Mouse (Mus musculus) neural tube, embryonic 13.5 days (tissue): Measurements from ENCODE around the gene Ggn. TPM values are rescaled to one million over a fixed set of nuclear protein-coding genes. Genes with fewer than 3 reads are reported as not detected.
"Not testable (repeated sequence)": the region's sequence is repeated elsewhere in the genome, so short reads cannot be mapped to it uniquely, and the experiment has no call there.

Source experiments
- ATAC-seq: fragments of 200-750 bp; cut with Nextera tagmentation; 2 replicates; pipeline ENCODE4 v1.8.0; 2017; ENCODE audit warnings: low read depth, mild to moderate bottlenecking, moderate TSS enrichment, moderate library complexity
- H3K27ac ChIP-seq: fragments of 300-500 bp; sonication (generic); replicated peaks from 2 replicates; pipeline ENCODE4 v1.5.1; 2015; ENCODE audit warnings: moderate library complexity, mild to moderate bottlenecking, inconsistent platforms
- H3K27me3 ChIP-seq: fragments of 300-500 bp; sonication (generic); 2 replicates; pipeline ENCODE4 v1.6.1; 2015; ENCODE audit warnings: mild to moderate bottlenecking, inconsistent platforms
- H3K36me3 ChIP-seq: fragments of 300-500 bp; sonication (generic); 2 replicates; pipeline ENCODE4 v1.6.1; 2015; ENCODE audit warnings: mild to moderate bottlenecking, inconsistent platforms
- H3K4me1 ChIP-seq: fragments of 300-500 bp; sonication (generic); replicated peaks from 2 replicates; pipeline ENCODE4 v1.6.1; 2015; ENCODE audit warnings: inconsistent platforms
- H3K4me2 ChIP-seq: fragments of 300-500 bp; sonication (generic); 2 replicates; pipeline ENCODE4 v1.6.1; 2015; ENCODE audit warnings: inconsistent platforms, mild to moderate bottlenecking, moderate library complexity
- H3K4me3 ChIP-seq: fragments of 300-500 bp; sonication (generic); 2 replicates; pipeline ENCODE4 v1.5.1; 2015; ENCODE audit warnings: mild to moderate bottlenecking, inconsistent platforms
- H3K9ac ChIP-seq: fragments of 300-500 bp; sonication (generic); 2 replicates; pipeline ENCODE4 v1.6.1; 2015; ENCODE audit warnings: moderate library complexity, mild to moderate bottlenecking, inconsistent platforms
- H3K9me3 ChIP-seq: fragments of 300-500 bp; sonication (generic); 2 replicates; pipeline ENCODE4 v1.6.1; 2016; ENCODE audit warnings: inconsistent platforms
- WGBS: fragments of 180-500 bp; shearing (Covaris S2); methylation state at CpG from one replicate; pipeline ENCODE4 v1.1.7; 2015; 5-methylcytosine and 5-hydroxymethylcytosine counted together
- polyA plus RNA-seq: library from polyadenylated mRNA; unstranded; fragments of >200 nt; fragmentation: Nextera tagmentation; extraction: Ambion mirVana; gene quantifications from 2 replicates; pipeline ENCODE4 v1.2.1, GENCODE M21; 2015

The Ggn gene
- polyA plus RNA-seq: 0.67 and 0.73 TPM in 2 replicates

- peak; percentile 51 for ATAC-seq
- whole genome bisulfite sequencing: under 1% methylated on average over 30 of the region's 30 CpGs
- no peaks in the 10 kb centered on the region for H3K9me3 ChIP-seq
- H3K4me3 ChIP-seq: peak within 1 kb of the TSS; percentile 66
- peaks cover 41% of the 10 kb centered on the region for H3K4me1 ChIP-seq
- H3K27ac ChIP-seq: peak within 1 kb of the TSS; percentile 90
- H3K4me2 ChIP-seq: peak within 1 kb of the TSS; percentile 76
- H3K36me3 ChIP-seq: peaks cover 32% of the 10 kb centered on the region
- peak within 1 kb of the TSS; percentile 76 for H3K9ac ChIP-seq
- peaks cover 49% of the 10 kb centered on the region for H3K27me3 ChIP-seq
These were observed at the start of gene Ggn, which contains the start of gene Spred3 for GRCm38 (mm10) chr7:29170066-29170754. Gene Ggn (plus strand): TSS chr7:29170210. Gene Spred3 (minus strand): TSS chr7:29170411.

GRCm38 (mm10) chr7:29122821-29123220 is 47.2 kb upstream of the Ggn start:
- Histone ChIP-seq H3K27me3 (peaks cover 24% of the 10 kb centered on the region), H3K27ac (no peak overlapping the region)

DNA sequence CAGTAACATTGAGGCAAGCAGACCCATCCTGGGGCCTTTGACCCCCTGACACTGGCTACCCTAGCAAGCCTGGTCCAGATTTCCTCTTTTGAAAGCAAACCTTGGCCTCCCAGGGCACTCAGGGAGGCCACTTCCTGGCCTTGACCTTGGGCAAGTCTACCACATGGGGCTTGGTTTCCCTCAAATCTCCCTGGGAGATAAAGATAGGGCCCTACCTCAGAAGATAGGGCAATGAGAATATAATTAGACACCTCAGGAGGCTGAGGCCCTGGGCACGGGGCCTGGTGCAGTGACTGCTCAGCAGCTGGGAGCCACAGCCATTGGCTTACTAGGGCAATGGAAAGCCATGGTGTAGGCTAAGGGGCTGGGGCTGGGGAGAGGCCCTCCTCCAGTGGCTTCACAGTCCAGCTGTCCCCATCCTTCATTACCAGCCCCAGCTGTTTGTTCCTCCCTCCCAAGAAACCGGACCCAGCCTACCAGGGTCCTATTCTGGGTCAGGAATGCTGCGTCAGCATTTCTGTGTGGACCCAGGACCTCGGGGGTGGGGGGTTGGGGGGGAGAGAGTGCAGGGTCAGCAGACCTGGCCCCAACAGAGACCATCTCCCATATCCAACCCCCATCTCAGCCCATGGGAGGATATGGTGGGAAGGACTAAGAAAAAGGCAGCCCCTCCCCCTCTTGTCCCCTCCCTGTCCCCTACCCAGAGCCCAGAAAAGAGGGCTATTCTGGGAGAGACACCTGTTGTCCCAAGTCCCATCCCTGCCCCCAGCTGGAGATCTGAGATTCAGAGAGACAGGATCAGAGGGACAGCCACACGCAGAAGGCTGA is 46.3 kb upstream of the Ggn start:
- H3K27me3 ChIP-seq: peaks cover 22% of the 10 kb centered on the region
- H3K9me3 ChIP-seq: no peaks in the 10 kb centered on the region
- peaks cover 11% of the 10 kb centered on the region for H3K4me1 ChIP-seq
- no peak overlapping the region for H3K4me3 ChIP-seq
- H3K27ac ChIP-seq: no peak overlapping the region
- no peak overlapping the region for H3K4me2 ChIP-seq
- WGBS: 49% methylated on average over 5 of the region's 5 CpGs
- H3K9ac ChIP-seq: no peak overlapping the region
- no peaks in the 10 kb centered on the region for H3K36me3 ChIP-seq
- ATAC-seq: no peak

More at GRCm38 (mm10) chr7:29122821-29123220, 47.2 kb upstream of the Ggn start:
- H3K4me3 ChIP-seq: no peak overlapping the region
- H3K9ac ChIP-seq: no peak overlapping the region
- 90% methylated on average over 9 of the region's 9 CpGs for WGBS
- no peaks in the 10 kb centered on the region for H3K36me3 ChIP-seq
- H3K4me1 ChIP-seq: peaks cover 11% of the 10 kb centered on the region
- no peak overlapping the region for H3K4me2 ChIP-seq
- no peak for ATAC-seq
- H3K9me3 ChIP-seq: no peaks in the 10 kb centered on the region

- Histone ChIP-seq H3K36me3 (no peaks in the 10 kb centered on the region), H3K9me3 (no peaks in the 10 kb centered on the region), H3K27me3 (peaks cover 19% of the 10 kb centered on the region), H3K4me3 (peak within 1 kb of the TSS; percentile 31), H3K27ac (no peak within 1 kb of the TSS), H3K9ac (peak within 1 kb of the TSS; percentile 63), H3K4me2 (peak within 1 kb of the TSS; percentile 57), H3K4me1 (peaks cover 11% of the 10 kb centered on the region)
- ATAC-seq: no peak; the same call in 1 of the 2 replicates
- 0% methylated on average over 16 of the region's 16 CpGs for WGBS
These were observed 45.0 kb upstream of the Ggn start, which contains the start of gene Ryr1 for GRCm38 (mm10) chr7:29124970-29125369. Gene Ryr1 (minus strand): TSS chr7:29125179.

- WGBS: 25% methylated on average over 7 of the region's 7 CpGs
- no peak for ATAC-seq
These were observed 43.7 kb upstream of the Ggn start for GRCm38 (mm10) chr7:29126173-29126915.

DNA sequence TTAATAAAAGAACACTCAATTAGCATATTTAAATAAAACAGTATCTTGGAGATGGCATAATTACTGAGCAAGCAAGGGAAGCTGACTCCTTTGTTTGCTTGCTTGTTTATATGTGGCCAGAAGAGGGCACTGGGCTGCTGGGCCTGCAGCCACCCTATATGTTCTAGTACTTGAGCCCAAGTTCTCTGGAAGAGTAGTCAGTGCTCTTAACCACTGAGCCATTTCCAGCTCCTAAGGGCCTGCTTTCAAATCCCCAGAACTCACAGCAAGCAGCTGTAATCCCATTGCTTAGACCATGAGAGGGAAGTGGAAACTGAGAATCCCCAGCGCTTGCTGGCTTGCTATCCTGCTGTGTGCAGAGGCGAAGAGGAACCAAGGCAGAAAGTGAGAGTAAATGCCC is 41.3 kb upstream of the Ggn start:
- 73% methylated on average over 2 of the region's 2 CpGs for WGBS
- peaks cover 11% of the 10 kb centered on the region for H3K4me1 ChIP-seq
- no peak overlapping the region for H3K4me2 ChIP-seq
- no peaks in the 10 kb centered on the region for H3K36me3 ChIP-seq
- H3K27me3 ChIP-seq: peaks cover 19% of the 10 kb centered on the region
- H3K27ac ChIP-seq: no peak overlapping the region
- H3K9me3 ChIP-seq: no peaks in the 10 kb centered on the region
- no peak overlapping the region for H3K9ac ChIP-seq
- ATAC-seq: no peak
- H3K4me3 ChIP-seq: no peak overlapping the region

More at GRCm38 (mm10) chr7:29126173-29126915, 43.7 kb upstream of the Ggn start:
- Histone ChIP-seq H3K4me3 (no peak overlapping the region), H3K27me3 (peaks cover 19% of the 10 kb centered on the region), H3K4me1 (peaks cover 11% of the 10 kb centered on the region), H3K4me2 (no peak overlapping the region), H3K9ac (no peak overlapping the region), H3K27ac (no peak overlapping the region), H3K9me3 (no peaks in the 10 kb centered on the region), H3K36me3 (no peaks in the 10 kb centered on the region)

DNA sequence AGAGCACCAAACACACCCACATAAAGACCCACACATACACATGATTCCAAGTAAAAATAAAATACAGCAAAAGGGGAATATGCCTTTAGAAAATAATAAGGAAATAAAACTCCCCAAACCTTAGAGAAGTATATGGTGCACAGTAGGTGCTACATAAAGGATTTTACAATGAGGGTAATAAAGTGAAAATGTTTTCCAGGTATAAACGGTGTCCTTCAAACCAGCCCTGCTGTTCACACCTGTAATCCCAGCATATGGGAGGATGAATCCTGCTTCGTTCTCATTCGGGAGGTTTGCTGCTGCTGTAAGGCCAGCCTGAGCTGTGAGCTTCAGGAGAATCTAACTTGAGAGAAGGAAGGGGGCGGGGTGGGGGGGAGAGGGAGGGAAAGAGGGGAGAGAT is 35.8 kb upstream of the Ggn start:
- 1% methylated on average over 4 of the region's 4 CpGs for WGBS
- peak overlapping the region; percentile 23 for H3K4me3 ChIP-seq
- peak overlapping the region; percentile 46 for H3K4me2 ChIP-seq
- no peak for ATAC-seq
- no peak overlapping the region for H3K27ac ChIP-seq
- H3K27me3 ChIP-seq: peaks cover 26% of the 10 kb centered on the region
- peaks cover 8% of the 10 kb centered on the region; the same call in 1 of the 2 replicates for H3K4me1 ChIP-seq
- H3K36me3 ChIP-seq: no peaks in the 10 kb centered on the region
- H3K9me3 ChIP-seq: no peaks in the 10 kb centered on the region
- H3K9ac ChIP-seq: peak overlapping the region; percentile 53

DNA sequence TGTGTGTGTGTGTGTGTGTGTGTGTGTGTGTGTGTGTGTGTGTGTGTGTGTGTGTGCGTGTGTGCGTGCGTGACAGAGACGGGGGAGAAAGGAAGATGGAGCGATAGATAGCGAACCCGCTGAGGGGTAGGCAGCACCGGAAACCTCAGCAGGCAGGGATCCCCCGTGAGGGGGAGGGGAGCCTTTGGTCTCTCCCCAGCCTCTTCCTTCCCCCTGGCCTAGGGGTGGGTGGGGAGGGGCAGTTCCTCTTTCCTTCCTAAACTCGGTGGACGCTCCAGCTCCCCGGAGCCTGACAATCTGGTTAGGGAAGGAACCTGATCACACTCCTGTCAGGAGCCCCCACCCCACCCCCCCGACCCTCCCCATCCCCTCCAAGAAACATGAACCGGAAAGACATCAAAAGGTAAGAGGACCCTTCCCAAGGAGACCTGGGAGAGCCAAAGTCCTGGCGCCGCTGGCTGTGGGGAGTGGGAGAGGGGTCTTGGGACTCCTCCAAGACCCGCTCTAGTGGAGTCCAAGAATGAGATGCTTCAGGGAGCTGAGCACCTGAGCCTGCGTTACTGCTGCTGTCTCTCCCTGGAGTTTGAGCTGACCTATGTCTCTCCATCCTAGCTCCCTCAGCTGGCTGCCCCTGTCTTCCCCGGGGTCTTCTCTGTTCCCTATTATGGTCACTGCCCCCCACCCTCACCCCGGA is 35.2 kb upstream of the Ggn start, which contains the start of gene Rasgrp4:
Gene Rasgrp4, plus strand, starts transcription at position 159 of the 694 bp plus-strand sequence.
- peaks cover 8% of the 10 kb centered on the region; the same call in 1 of the 2 replicates for H3K4me1 ChIP-seq
- no peaks in the 10 kb centered on the region for H3K9me3 ChIP-seq
- H3K4me2 ChIP-seq: peak within 1 kb of the TSS; percentile 46
- H3K27ac ChIP-seq: no peak within 1 kb of the TSS
- peak within 1 kb of the TSS; percentile 23 for H3K4me3 ChIP-seq
- peaks cover 26% of the 10 kb centered on the region for H3K27me3 ChIP-seq
- WGBS: 3% methylated on average over 15 of the region's 20 CpGs
- peak within 1 kb of the TSS; percentile 53 for H3K9ac ChIP-seq
- no peak; the same call in 1 of the 2 replicates for ATAC-seq
- H3K36me3 ChIP-seq: no peaks in the 10 kb centered on the region

GRCm38 (mm10) chr7:29137429-29137828 is 32.6 kb upstream of the Ggn start:
- ATAC-seq: no peak
- no peak overlapping the region for H3K4me2 ChIP-seq
- no peak overlapping the region for H3K9ac ChIP-seq
- H3K4me3 ChIP-seq: no peak overlapping the region
- peaks cover 26% of the 10 kb centered on the region for H3K27me3 ChIP-seq
- no peaks in the 10 kb centered on the region for H3K36me3 ChIP-seq
- peaks cover 8% of the 10 kb centered on the region; the same call in 1 of the 2 replicates for H3K4me1 ChIP-seq
- no peak overlapping the region for H3K27ac ChIP-seq
- 47% methylated on average over 16 of the region's 16 CpGs for WGBS
- no peaks in the 10 kb centered on the region for H3K9me3 ChIP-seq

DNA sequence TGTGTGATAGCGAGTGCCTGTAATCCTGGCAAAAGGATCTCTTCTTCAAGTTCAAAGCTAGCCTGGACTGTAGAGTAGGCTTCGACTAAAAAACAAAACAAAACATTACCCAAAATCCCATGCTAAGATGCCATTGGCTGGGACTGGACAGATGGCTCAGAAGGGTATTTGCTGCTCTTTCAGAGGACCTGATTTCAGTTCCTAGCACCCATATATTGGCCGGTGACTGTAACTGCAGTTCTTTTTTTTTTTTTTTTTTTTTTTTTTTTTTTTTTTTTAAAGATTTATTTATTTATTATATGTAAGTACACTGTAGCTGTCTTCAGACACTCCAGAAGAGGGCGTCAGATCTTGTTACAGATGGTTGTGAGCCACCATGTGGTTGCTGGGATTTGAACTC is 30.8 kb upstream of the Ggn start:
- H3K9ac ChIP-seq, H3K4me1 ChIP-seq, H3K36me3 ChIP-seq, H3K9me3 ChIP-seq, ATAC-seq, H3K27ac ChIP-seq, H3K4me2 ChIP-seq, H3K4me3 ChIP-seq: not testable (repeated sequence)
- H3K27me3 ChIP-seq: peaks cover 26% of the 10 kb centered on the region
- 92% methylated on average over 3 of the region's 4 CpGs for WGBS

DNA sequence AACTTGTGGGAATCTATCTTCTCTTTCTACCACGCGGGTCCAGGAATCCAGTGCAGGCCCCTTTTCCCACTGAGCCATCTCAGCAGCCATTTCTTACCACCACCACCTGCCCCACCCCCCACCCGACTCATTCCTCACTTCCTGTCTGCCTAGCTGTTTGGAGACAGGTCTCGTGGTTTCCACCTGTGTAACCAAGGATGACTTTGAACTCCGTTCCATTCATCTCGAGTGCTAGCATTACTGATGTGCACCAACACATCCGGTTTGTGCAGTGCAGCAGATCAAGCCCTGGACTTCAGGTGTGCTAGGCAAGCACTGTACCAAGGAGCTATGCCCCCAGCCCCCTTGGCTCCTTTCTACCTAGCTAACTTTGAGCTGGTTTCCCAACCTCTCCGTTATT is 28.6 kb upstream of the Ggn start:
- Histone ChIP-seq H3K9me3 (no peaks in the 10 kb centered on the region), H3K9ac (no peak overlapping the region), H3K36me3 (no peaks in the 10 kb centered on the region), H3K27me3 (peaks cover 9% of the 10 kb centered on the region), H3K4me3 (no peak overlapping the region), H3K4me2 (no peak overlapping the region), H3K4me1 (no peaks in the 10 kb centered on the region), H3K27ac (no peak overlapping the region)
- ATAC-seq: no peak
- 87% methylated on average over 8 of the region's 8 CpGs for whole genome bisulfite sequencing
